8 mouse cellular contexts compared by ENCODE assay signal in genomic region chr19:11966201-11966636, GRCm38 (mm10). TPM values are rescaled to one million over a fixed set of nuclear protein-coding genes. Genes with fewer than 3 reads are reported as not detected.
A peak's percentile ranks its signal among the peaks of the same experiment; 100 is the strongest.
DNase-seq lines count a peak whose midpoint lies in the region; ATAC-seq lines count a peak whose summit lies in the region.

No protein-coding gene starts in this region.

- no peaks in the 10 kb centered on the region for H3K4me1 ChIP-seq in embryonic facial prominence, embryonic 11.5 days (ENCODE audit: control insufficient read depth, insufficient read depth, low read length)
- peaks cover 32% of the 10 kb centered on the region for H3K4me1 ChIP-seq in heart, embryonic 12.5 days (replicated peaks)
- H3K4me1 ChIP-seq in liver, embryonic 11.5 days (replicated peaks; ENCODE audit: control insufficient read depth, insufficient read depth, low read length): peaks cover 10% of the 10 kb centered on the region; the same call in 1 of the 2 replicates
- peaks cover 14% of the 10 kb centered on the region; the same call in 1 of the 2 replicates for H3K4me1 ChIP-seq in stomach, embryonic 15.5 days

- H3K27ac ChIP-seq in embryonic facial prominence, embryonic 11.5 days (replicated peaks; ENCODE audit: low read depth, low read length): 0 out of 2 replicates have a peak overlapping the region, but pooled peaks have one; percentile 4
- peak overlapping the region; percentile 84 for H3K27ac ChIP-seq in heart, embryonic 12.5 days (ENCODE audit: poor library complexity, severe bottlenecking)
- peak overlapping the region; percentile 80 for H3K27ac ChIP-seq in liver, embryonic 11.5 days (ENCODE audit: low read depth, low read length)
- peak overlapping the region; percentile 44; the same call in 1 of the 2 replicates for H3K27ac ChIP-seq in stomach, embryonic 15.5 days

- peak overlapping the region; percentile 83 for H3K4me2 ChIP-seq in embryonic facial prominence, embryonic 11.5 days (ENCODE audit: low read depth, low read length)
- H3K4me2 ChIP-seq in heart, embryonic 12.5 days: peak overlapping the region; percentile 79
- H3K4me2 ChIP-seq in liver, embryonic 11.5 days: peak overlapping the region; percentile 75
- peak overlapping the region; percentile 69 for H3K4me2 ChIP-seq in stomach, embryonic 15.5 days

- H3K4me3 ChIP-seq in embryonic facial prominence, embryonic 11.5 days (ENCODE audit: low read depth, low read length): peak overlapping the region; percentile 78
- peak overlapping the region; percentile 69 for H3K4me3 ChIP-seq in heart, embryonic 12.5 days
- peak overlapping the region; percentile 95 for H3K4me3 ChIP-seq in liver, embryonic 11.5 days (ENCODE audit: low read depth, low read length)
- H3K4me3 ChIP-seq in stomach, embryonic 15.5 days (replicated peaks): peak overlapping the region; percentile 81

- no peaks in the 10 kb centered on the region for H3K27me3 ChIP-seq in embryonic facial prominence, embryonic 11.5 days (ENCODE audit: control insufficient read depth, insufficient read depth, low read length)
- no peaks in the 10 kb centered on the region for H3K27me3 ChIP-seq in heart, embryonic 12.5 days (replicated peaks)
- no peaks in the 10 kb centered on the region for H3K27me3 ChIP-seq in liver, embryonic 11.5 days (replicated peaks; ENCODE audit: control insufficient read depth, insufficient read depth, low read length)
- H3K27me3 ChIP-seq in stomach, embryonic 15.5 days (replicated peaks): no peaks in the 10 kb centered on the region

- WGBS in embryonic facial prominence, embryonic 11.5 days: under 1% methylated on average over 16 of the region's 18 CpGs
- under 1% methylated on average over 18 of the region's 18 CpGs for WGBS in heart, embryonic 12.5 days
- under 1% methylated on average over 18 of the region's 18 CpGs for WGBS in liver, embryonic 11.5 days
- WGBS in stomach, embryonic 15.5 days: 1% methylated on average over 18 of the region's 18 CpGs

- peak overlapping the region; percentile 78 for H3K9ac ChIP-seq in embryonic facial prominence, embryonic 11.5 days (replicated peaks; ENCODE audit: low read length)
- H3K9ac ChIP-seq in heart, embryonic 12.5 days: peak overlapping the region; percentile 86
- peak overlapping the region; percentile 89 for H3K9ac ChIP-seq in liver, embryonic 11.5 days (ENCODE audit: low read depth, low read length)
- peak overlapping the region; percentile 83 for H3K9ac ChIP-seq in stomach, embryonic 15.5 days

- peaks cover 4% of the 10 kb centered on the region; the same call in 1 of the 2 replicates for H3K36me3 ChIP-seq in embryonic facial prominence, embryonic 11.5 days (replicated peaks; ENCODE audit: control insufficient read depth, insufficient read depth, low read depth, low read length)
- H3K36me3 ChIP-seq in heart, embryonic 12.5 days: peaks cover 13% of the 10 kb centered on the region
- H3K36me3 ChIP-seq in liver, embryonic 11.5 days (ENCODE audit: control insufficient read depth, insufficient read depth, low read length): peaks cover 7% of the 10 kb centered on the region; the same call in 1 of the 2 replicates
- peaks cover 8% of the 10 kb centered on the region; the same call in 1 of the 2 replicates for H3K36me3 ChIP-seq in stomach, embryonic 15.5 days

- no peak for ATAC-seq in embryonic facial prominence, embryonic 11.5 days (replicated peaks; ENCODE audit: insufficient number of reproducible peaks, low FRiP score, low TSS enrichment, low read depth)
- ATAC-seq in heart, embryonic 12.5 days (ENCODE audit: insufficient number of reproducible peaks, low FRiP score): no peak
- no peak for ATAC-seq in liver, embryonic 11.5 days (replicated peaks; ENCODE audit: low FRiP score)
- ATAC-seq in stomach, embryonic 15.5 days (ENCODE audit: insufficient read depth, low FRiP score, low read depth): no peak

- no peaks in the 10 kb centered on the region for H3K9me3 ChIP-seq in embryonic facial prominence, embryonic 11.5 days (replicated peaks; ENCODE audit: control insufficient read depth, low read length)
- H3K9me3 ChIP-seq in heart, embryonic 12.5 days (replicated peaks): no peaks in the 10 kb centered on the region
- peaks cover 2% of the 10 kb centered on the region; the same call in 1 of the 2 replicates for H3K9me3 ChIP-seq in liver, embryonic 11.5 days (ENCODE audit: control insufficient read depth, low read length)
- H3K9me3 ChIP-seq in stomach, embryonic 15.5 days: no peaks in the 10 kb centered on the region

- peak; percentile 51 for DNase-seq in 416B (ENCODE audit: low read depth)
- DNase-seq in adrenal gland, postnatal 10 days: peak; percentile 43
- peak; percentile 33 for DNase-seq in embryonic facial prominence, embryonic 11.5 days (ENCODE audit: low spot score)
- peak; percentile 68 for DNase-seq in kidney, postnatal 10 days
- peak; percentile 63 for DNase-seq in liver, embryonic 11.5 days (ENCODE audit: low spot score)
- DNase-seq in neural tube, embryonic 10.5 days (ENCODE audit: extremely low spot score, low spot score): peak; percentile 41

RNA-seq across cellular contexts. Expression of gene Osbp, which starts 0.5 kb away (rescaled TPM):
- total RNA-seq in adrenal gland, postnatal 10 days (2021): 10 to 100 TPM; 60.8 to 65.6 TPM
- polyA plus RNA-seq in embryonic facial prominence, embryonic 11.5 days (2014; fragmentation: Nextera tagmentation; extraction: Ambion mirVana): 6.4 and 7.2 TPM in 2 replicates
- 6.3 and 7.6 TPM in 2 replicates for polyA plus RNA-seq in heart, embryonic 12.5 days (2016; fragmentation: Nextera tagmentation; extraction: Ambion mirVana)
- polyA plus RNA-seq in liver, embryonic 11.5 days (2014; fragmentation: Nextera tagmentation; extraction: Ambion mirVana): 5.2 and 6.8 TPM in 2 replicates
- polyA plus RNA-seq in stomach, embryonic 15.5 days (2015; fragmentation: Nextera tagmentation; extraction: Ambion mirVana): 4.9 and 5.0 TPM in 2 replicates

RNA-seq across cellular contexts. Expression of gene Patl1, which starts 54.0 kb away (rescaled TPM):
- total RNA-seq in adrenal gland, postnatal 10 days (2021): 10 to 100 TPM; 30.5 to 34.7 TPM
- polyA plus RNA-seq in embryonic facial prominence, embryonic 11.5 days (2014; fragmentation: Nextera tagmentation; extraction: Ambion mirVana): 25.9 and 27.9 TPM in 2 replicates
- polyA plus RNA-seq in heart, embryonic 12.5 days (2016; fragmentation: Nextera tagmentation; extraction: Ambion mirVana): 21.3 and 22.2 TPM in 2 replicates
- 21.7 and 24.3 TPM in 2 replicates for polyA plus RNA-seq in liver, embryonic 11.5 days (2014; fragmentation: Nextera tagmentation; extraction: Ambion mirVana)
- polyA plus RNA-seq in stomach, embryonic 15.5 days (2015; fragmentation: Nextera tagmentation; extraction: Ambion mirVana): 14.7 and 16.4 TPM in 2 replicates

Comparison
In these comparisons a context has a peak if more than half of its experiments do, and no peak if none do; other contexts are left out.
1. H3K27ac ChIP-seq: peak in every context shown above with its lines; median percentile 84 in heart, embryonic 12.5 days; 80 in liver, embryonic 11.5 days; 44 in stomach, embryonic 15.5 days; 4 in embryonic facial prominence, embryonic 11.5 days.